Mouse (Mus musculus): ENCODE data around the gene Pde3b.
"Not testable (repeated sequence)": the region's sequence is repeated elsewhere in the genome, so short reads cannot be mapped to it uniquely, and the experiment has no call there.

The Pde3b gene

DNA sequence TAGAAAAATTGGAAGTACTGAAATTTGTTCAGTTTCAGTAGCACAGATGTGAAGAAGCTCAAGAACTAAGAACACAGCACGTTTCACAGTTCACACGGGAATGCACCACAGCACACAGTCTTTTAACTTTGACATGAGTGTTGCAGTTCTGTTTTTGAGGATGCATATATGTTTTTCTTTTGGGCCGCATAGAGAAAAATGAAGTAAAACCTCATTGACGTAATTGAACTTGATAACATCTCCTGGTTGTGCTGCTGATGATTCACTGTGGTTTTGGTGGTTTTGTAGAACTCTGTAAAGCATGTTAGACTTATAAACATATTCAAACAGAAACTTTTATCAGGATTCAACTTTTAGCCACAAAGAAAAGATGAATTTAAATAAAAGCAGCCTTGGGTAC is 64.7 kb downstream of the Pde3b start:
- DNase-seq, result no peak

DNA sequence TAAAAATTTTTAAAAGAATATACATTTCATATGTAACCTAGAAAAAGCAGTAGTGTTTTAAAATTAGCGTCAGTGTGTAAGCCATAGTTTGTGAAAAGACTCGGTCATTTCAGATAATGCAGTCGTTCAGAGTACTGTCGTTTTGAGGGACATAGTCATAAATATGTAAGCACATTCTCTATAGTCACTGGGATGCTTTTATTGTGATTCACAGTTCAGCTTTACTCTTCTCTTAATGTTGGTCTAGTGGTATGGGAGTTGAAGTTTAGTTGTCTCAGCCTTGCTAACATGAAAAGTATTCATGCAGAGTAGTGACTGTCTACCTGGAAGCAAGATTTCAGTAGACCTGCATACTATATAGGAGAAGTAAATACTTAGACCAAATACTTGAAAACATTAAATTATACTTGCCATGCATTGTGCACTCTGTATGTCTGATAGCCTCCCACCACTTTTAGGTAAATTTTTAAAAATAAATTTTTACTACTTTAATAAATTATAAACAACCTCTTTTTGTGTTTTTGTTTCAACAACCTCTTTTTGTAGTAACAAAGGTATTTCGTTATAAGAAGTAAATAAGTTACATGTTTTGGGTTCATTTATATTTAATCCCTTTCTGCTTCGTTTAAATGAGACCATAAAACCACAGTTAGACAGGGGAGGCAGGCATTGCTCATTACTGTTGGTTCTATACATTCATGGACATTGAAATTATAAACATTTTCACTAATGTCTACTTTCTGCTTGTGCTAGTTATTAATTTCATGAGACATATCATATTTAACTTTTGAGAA is 65.3 kb downstream of the Pde3b start:
- no peak for DNase-seq

DNA sequence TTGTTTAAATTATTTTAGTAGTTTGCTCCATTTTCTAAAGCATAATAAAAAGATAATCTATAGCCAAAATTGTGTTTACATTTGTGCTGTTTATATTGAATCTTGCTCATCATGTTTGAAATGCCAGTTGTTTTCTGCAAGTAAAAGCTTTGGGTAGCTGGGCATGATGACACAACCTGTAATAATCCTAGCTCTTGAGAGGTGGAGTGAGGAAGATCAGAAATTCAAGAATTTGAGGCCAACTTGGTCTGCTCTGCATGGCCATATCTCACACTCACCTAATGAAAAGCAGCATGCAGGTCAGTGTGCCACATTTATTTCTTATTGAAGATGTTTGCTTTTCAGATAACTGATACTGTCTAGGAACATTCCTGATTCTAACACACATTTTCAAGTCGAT is 65.9 kb downstream of the Pde3b start:
- no peak for DNase-seq

DNA sequence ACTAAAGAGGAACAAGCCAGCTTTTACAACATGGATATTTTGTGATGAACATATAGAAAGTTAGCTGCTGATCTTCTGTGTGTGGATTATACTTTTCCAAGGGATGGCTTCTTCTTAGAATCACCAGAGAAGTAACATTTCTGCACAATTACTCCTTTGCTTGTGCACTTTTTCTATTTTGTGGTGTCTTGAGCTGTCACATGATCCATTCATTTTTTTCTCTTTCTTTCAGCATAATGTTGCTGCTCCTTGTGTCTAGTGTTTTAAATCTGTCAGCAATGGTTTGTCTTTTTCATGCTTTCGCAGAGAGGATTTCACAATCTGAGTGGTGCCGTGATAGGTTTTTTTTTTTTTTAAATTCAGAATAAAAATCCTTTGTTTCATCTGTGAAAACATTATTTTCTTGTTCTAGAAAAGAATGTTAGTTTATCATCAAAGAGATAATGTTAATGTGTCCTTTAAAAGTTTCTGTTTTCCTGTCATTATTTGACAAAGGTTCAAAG is 66.4 kb downstream of the Pde3b start:
- no peak for DNase-seq

DNA sequence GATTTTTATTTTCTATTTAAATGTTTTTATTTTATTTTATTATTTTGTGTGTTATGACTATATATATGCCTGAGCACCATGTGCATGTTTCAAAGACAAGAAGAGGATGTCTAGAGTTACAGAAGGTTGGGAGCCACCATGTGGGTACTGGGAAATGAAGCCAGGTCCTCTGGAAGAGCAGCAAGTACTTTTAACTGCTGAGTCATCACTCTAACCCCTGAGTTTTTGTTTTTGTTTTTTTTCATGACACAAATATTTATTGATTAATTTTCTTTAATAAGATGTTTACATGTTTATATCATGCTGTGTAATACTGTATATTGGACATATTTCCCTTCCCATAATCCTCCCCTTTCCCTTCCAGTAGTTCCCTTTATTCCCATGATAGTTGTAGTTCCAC is 77.5 kb downstream of the Pde3b start:
- no peak for DNase-seq

DNA sequence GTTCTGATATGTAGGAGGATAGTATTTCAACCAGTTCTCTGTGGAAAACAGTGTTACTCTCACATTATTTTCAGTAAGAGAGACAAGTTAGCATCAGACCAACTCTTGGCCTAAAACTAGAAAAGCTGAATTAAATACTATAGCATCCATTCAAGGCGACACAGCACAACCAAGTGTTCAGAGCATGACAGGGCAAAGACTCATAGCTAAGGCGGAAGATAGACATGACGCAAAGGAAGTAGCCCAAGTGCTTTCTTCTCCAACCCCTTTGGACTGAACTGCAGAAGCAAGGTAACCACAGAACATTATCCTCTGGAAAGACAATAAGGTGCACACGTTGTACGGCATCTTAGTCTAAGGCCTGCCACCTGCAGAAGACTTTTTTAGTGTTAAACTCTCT is 79.0 kb downstream of the Pde3b start:
- no peak for DNase-seq

DNA sequence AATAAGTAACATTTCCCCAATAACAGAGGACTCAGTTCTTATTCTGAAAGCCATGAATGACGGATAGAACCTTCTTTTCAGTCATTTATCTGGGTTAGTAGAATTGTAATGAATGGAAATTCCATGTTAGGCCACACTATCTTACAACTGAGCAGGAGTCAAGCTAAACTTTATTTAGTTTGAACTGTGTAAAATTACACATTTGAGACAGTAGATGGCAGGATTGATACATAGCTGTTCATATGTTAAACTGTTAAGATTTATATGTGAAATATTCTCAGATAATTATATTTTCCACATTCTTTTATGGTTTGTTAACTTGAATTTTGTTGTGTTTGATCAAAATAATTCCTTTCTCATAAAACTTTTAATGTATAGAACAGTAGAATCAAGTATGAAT is 84.2 kb downstream of the Pde3b start:
- DNase-seq, result no peak

DNA sequence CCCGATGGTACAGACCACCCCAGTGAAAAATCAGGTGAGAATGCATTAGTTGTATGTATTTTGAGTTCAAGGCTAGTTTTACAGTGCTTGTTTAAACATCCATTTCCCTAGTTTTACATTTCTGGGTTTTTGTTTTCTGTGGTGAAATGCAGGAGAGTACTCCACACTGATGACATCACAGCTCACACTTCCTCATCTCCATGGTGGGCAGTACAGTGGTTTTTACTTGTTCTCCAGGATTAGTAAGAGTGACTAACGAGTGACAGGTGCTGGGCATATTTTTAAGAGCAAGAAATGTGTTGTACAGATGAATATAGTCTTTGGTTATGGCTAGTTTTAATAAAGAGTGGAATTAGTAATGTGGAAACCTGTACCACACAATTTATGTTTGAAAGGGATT is 93.8 kb downstream of the Pde3b start:
- DNase-seq, result no peak

DNA sequence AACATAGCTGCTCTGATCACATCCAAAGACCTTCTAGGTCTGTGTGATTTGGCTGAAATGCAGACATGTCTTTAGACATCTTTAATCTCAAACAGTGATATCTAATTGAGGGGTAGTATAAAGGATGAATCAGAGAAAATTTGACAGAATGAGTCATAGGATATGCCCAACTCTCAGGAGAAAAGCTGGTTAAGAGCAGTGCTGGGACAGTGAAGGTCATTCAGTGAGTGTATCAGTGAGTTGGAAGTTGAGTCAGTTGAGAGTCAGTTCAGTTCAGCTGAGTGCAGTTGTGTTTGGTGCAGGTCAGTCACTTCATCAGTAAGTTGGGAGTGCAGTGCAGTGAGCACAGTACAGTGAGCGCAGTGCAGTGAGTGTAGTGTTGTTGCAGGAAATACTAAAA is 105.0 kb downstream of the Pde3b start:
- DNase-seq, result no peak

DNA sequence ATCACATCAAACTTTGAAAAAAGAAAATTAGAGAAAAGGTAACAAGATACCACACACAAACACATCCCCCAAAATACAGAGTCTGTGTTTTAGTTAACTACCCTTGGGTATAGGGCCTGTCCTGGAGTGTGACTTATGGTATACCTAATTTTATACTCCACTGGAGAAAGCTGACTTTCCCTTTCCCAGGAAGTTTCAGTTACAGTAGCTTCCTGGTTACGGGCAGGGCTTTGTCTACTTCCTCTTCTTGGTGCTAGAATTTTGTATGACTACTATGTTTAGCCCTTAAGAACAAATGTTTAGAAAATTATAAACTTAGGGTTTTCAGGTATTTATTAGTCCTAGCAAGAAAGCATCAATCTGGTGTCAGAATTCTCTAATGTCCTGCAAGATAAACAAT is 111.2 kb downstream of the Pde3b start:
- DNase-seq, result no peak

DNA sequence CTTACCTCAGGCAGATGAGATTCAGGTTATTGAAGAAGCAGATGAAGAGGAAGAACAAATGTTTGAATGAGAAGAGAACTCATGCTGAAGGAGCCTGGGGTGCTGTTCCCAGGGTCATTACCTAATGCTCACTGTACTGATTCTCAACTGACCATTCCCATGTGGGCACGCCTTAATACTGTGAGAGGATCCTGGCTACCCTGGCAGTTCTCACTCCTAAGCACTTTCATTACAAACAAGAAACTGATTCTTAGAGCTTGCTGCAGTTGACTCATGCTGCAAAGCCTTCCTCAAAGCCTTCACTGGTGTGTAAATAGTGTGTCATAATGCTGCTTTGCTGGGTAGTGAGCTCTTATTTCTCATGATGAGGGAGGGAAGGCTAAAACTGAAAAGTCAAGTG is 121.1 kb downstream of the Pde3b start:
- DNase-seq, result peak; percentile 1

DNA sequence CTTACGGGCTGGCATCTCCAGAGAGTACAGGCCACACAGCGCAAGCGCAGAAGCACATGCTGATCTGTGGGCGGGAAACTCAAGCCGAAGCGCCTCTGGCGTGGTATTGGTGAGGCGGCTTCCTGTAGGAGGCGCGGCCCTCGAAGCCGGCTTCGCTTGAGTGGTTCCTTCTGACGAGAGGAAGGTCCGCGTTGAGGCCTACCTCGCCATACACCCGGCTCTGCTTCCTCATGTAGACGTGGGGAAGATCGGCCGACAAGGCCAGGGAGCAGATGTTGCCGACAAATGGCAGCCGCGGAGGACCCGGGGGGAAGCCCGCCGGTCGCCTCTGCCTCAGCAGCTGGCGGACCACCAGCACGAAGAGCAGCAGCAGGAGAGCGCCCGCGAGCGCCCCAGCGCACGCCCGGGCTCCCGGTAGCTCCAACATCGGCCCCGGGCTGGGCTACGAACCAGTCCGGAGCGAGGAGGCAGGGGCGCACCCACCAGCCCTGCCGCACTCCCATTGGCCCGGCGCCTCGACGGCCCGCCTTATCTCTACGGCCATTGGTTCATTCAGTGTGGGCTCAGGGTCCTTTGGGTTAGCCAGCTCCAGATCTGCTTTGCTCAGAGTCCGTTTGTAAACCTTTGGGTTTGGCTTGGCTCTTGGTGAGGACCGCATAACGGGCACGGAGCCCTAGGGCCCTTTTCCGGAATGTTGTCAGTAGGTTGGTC is 147.6 kb downstream of the Pde3b start, which contains the start of gene Cyp2r1:
Gene Cyp2r1, minus strand, starts transcription at position 442 of the 711 bp plus-strand sequence.
- DNase-seq, result peak; percentile 89

DNA sequence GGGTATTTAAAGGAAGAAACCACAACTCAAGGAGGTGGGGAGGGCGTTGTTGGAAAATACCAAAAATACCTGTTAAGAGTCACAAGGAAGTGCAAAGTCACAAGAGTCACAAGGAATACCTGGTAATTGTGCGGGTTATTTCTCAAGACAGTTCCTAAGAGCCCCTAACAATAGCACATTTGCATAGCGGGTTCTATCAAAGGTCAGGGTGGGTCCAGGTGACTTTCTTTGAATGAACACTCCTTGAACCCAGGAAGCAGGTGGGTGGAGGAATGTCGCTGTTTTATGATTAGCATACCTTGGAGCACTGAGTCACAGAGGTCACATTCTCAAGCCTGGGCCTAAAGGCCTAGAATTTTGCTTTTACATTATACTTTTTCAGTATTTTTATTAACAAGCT is 158.8 kb downstream of the Pde3b start:
- DNase-seq, result not testable (repeated sequence)

DNA sequence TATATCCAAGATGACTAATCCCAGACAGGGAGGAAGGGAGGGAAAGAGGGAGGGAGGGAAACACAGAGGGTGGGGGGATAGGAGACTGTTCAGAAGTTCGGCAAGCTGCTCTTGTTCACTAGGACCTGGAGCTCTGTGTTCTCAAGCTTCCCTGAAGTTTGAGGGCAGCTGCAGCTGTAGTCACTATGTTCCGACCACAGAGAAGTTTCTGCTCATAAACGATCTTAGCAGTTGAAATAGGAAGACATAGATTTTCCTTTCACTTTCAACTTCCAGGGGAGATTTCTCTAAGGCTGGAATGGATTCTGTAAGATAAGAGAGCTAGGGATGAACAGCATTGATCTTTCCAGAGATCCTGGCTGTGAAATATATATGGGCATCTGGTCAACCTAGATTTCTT is 161.8 kb downstream of the Pde3b start:
- no peak for DNase-seq

DNA sequence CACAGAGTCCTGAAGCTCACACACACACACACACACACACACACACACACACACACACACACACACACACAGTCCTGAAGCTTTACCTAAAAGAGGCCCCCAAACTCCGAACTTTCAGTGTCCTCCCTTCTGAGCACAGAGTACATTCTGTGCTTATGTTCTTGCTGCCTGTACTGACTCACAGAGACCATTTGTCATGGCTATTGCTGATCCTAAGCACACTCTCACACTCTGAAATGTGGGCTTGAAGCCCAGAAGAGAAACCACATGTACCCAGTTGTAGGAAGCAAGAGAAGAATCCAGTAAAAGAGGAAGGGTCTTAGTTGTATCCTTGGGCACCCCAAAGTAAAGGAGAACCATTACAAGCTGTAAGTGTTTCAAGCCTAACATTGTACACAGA is 162.6 kb downstream of the Pde3b start:
- DNase-seq, result no peak

DNA sequence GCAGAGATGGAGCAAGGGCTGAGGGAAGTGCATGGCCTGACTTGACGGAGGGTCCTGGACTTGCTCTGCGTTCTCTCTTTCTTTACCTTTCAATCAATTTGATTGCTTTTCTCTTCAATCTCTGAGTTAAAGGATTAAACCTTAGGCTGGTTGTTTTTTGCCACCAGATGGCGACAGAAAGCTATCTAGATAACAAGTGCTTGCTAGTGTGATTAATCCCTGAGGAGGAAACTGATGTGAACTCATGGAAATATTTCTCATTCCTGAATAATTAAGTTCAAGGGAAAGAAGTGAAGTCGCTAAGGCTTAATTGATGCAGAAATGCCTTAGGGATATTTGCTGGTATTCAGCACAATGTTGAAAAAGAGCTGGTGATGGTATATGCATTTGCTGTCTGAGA is 165.3 kb downstream of the Pde3b start:
- peak; percentile 71 for DNase-seq

DNA sequence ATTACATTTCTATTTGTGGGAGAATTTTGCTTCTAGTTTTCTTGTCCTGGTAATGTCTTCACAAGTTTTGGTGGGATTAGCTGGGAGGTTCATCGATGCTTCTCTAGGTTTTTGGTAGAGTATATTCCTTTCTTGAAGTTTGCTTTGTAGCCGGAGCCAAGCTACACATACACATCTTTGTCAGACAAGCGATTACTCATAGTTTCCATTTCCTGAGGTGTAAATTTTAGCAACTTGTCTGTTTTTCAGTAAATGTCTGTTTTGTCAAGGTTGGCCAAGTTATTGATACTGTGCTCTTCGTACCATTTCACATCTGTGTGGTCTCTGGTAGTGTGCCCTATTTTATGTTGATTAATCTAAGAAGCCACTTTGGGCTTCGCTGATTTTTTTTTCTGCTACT is 166.1 kb downstream of the Pde3b start:
- DNase-seq, result no peak

DNA sequence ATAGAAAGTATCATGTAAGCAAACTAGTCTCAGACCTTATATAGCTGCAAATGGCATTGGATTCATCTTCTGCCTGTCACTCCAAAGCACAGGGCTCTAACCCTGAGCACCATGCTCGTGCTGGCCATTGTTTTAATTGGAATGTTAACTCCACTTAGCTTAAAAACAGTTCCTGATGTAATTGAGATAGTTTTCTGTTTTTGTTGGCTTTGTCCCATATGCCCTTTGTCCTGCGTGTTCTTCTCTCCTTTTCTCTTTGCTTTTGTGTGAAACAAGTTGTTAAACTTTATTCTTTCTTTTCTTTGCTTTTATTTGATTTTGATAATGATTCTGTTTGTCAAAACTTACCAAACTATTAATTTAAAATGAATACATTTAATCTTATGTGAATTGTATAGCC is 167.4 kb downstream of the Pde3b start:
- DNase-seq, result no peak
